Mouse (Mus musculus) lung, embryonic 14.5 days (tissue): ENCODE measurements at regions not wholly inside any gene's neighbourhood (a gene's known extent, or its start where the extent isn't known, plus 50 kb on each side); places are given as distances from the start of the nearest gene placed in this dataset.

Experiments
- ATAC-seq: fragments of 200-750 bp; cut with Nextera tagmentation; 2 replicates; pipeline ENCODE4 v1.8.0; 2017; ENCODE audit warnings: mild to moderate bottlenecking, moderate TSS enrichment, moderate library complexity; ENCODE audit not compliant: insufficient read depth
- DNase-seq: peaks from one replicate; pipeline ENCODE4 v3.0.0-alpha.2; 2015
- H3K27ac ChIP-seq: fragments of 300-500 bp; sonication (generic); 2 replicates; pipeline ENCODE4 v1.5.1; 2014; ENCODE audit warnings: low read depth, mild to moderate bottlenecking, moderate library complexity
- H3K27me3 ChIP-seq: fragments of 300-500 bp; sonication (generic); 2 replicates; pipeline ENCODE4 v1.6.1; 2014; ENCODE audit warnings: low read length, control low read depth; ENCODE audit not compliant: insufficient read depth
- H3K36me3 ChIP-seq: fragments of 300-500 bp; sonication (generic); 2 replicates; pipeline ENCODE4 v1.6.1; 2014; ENCODE audit warnings: control low read depth; ENCODE audit not compliant: insufficient read depth
- H3K4me1 ChIP-seq: fragments of 300-500 bp; sonication (generic); 2 replicates; pipeline ENCODE4 v1.6.1; 2014; ENCODE audit warnings: antibody characterized with exemption, control low read depth; ENCODE audit not compliant: insufficient read depth
- H3K4me2 ChIP-seq: fragments of 300-500 bp; sonication (generic); 2 replicates; pipeline ENCODE4 v1.6.1; 2014; ENCODE audit warnings: mild to moderate bottlenecking
- H3K4me3 ChIP-seq: fragments of 300-500 bp; sonication (generic); 2 replicates; pipeline ENCODE4 v1.5.1; 2014; ENCODE audit warnings: low read depth, low read length
- H3K9ac ChIP-seq: fragments of 300-500 bp; sonication (generic); 2 replicates; pipeline ENCODE4 v1.6.1; 2014
- H3K9me3 ChIP-seq: fragments of 300-500 bp; sonication (generic); 2 replicates; pipeline ENCODE4 v1.6.1; 2016; ENCODE audit warnings: low read depth, low read length, control low read depth
- CTCF ChIP-seq: IDR thresholded peaks from 2 replicates; pipeline ENCODE4 v1.5.1; 2016; ENCODE audit warnings: antibody characterized with exemption, low read depth
- WGBS: fragments of 180-500 bp; shearing (Covaris S2); extraction: QIAGEN DNeasy Blood & Tissue Kit; methylation state at CpG from one replicate; pipeline ENCODE4 v1.1.7; 2014; 5-methylcytosine and 5-hydroxymethylcytosine counted together

DNA sequence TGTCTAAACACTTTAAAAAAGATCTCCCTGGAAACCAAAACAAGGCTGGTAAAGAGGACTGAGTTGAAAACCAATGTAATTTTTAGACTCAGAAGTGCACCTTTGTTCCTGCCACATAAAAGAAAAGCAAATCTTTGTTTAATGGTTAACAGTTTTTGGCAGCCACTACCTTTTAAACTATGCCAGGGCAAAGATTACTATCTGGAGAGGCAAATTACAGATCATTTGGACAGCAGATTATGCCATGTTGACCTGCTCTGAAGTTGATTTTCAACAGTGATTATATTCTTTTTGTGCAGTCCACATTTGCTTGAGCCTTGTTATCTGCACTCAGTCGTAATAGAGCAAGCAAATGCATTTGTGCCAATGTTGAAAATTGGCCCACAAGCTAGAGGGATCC lies 76.4 kb upstream of the Mid1 start:
- no peaks in the 10 kb centered on the region for H3K4me1 ChIP-seq
- H3K4me2 ChIP-seq, result no peak overlapping the region
- no peak for TF ChIP-seq CTCF
- no peaks in the 10 kb centered on the region for H3K9me3 ChIP-seq
- H3K9ac ChIP-seq, result no peak overlapping the region
- DNase-seq (peak; percentile 43), ATAC-seq (peak; percentile 28; the same call in 1 of the 2 replicates)
- H3K36me3 ChIP-seq, result no peaks in the 10 kb centered on the region
- WGBS, result 39% methylated on average over 1 of the region's 1 CpGs
- no peak overlapping the region for H3K27ac ChIP-seq
- H3K27me3 ChIP-seq, result no peaks in the 10 kb centered on the region
- no peak overlapping the region for H3K4me3 ChIP-seq
